Mouse (Mus musculus) adrenal gland, postnatal 25 days (tissue): ENCODE measurements around the gene Tbc1d10a. TPM values are rescaled to one million over a fixed set of nuclear protein-coding genes. Genes with fewer than 3 reads are reported as not detected.

ENCODE experiments used
- microRNA-seq, 2 experiments: library from miRNA; unstranded; fragments of <30 nt; microRNA quantifications; one replicate each; pipeline ENCODE4 v1.2.0; 2021
- total RNA-seq: library from RNA; stranded (reverse); gene quantifications from 2 replicates; pipeline ENCODE4 v1.2.3, GENCODE M21; 2021

Tbc1d10a gene
- total RNA-seq, 1 experiment from 2014 or later = 15.8 TPM

Small RNAs within 50 kb of the gene (microRNA-seq; reads per million reads assigned to microRNA genes)
- 1.4 to 2.7 reads per million in 2 experiments for gene Mir3060

Other genes starting within 250 kb of the Tbc1d10a start
- gene Pes1, start 222.8 kb upstream of the Tbc1d10a start, total RNA-seq = 58.3 and 73.6 TPM in 2 replicates
- gene 4930556J24Rik, start 210.0 kb upstream of the Tbc1d10a start, total RNA-seq = not detected in 2 replicates
- gene Gal3st1, start 203.2 kb upstream of the Tbc1d10a start, total RNA-seq = 0.24 TPM in 1 of 2 replicates, not detected in the other
- gene Sec14l4, start 155.3 kb upstream of the Tbc1d10a start, total RNA-seq = 5.8 and 7.7 TPM in 2 replicates
- not detected in 2 replicates for gene Sec14l3, start 121.9 kb upstream of the Tbc1d10a start, total RNA-seq
- 14.5 and 21.9 TPM in 2 replicates for gene Mtfp1, start 91.3 kb upstream of the Tbc1d10a start, total RNA-seq
- 1.8 and 4.1 TPM in 2 replicates for gene Sec14l2, start 63.4 kb upstream of the Tbc1d10a start, total RNA-seq
- 26.1 and 31.6 TPM in 2 replicates for gene Rnf215, start 51.6 kb upstream of the Tbc1d10a start, total RNA-seq
- 11.8 and 14.0 TPM in 2 replicates for gene Ccdc157, start 26.5 kb upstream of the Tbc1d10a start, total RNA-seq
- 42.1 and 45.6 TPM in 2 replicates for gene Sf3a1, start 26.4 kb upstream of the Tbc1d10a start, total RNA-seq
- 3.0 and 4.1 TPM in 2 replicates for gene Castor1, start 31.4 kb downstream of the Tbc1d10a start, total RNA-seq
- gene Osm, start 49.6 kb downstream of the Tbc1d10a start, total RNA-seq = not detected in 2 replicates
- 0.09 TPM in 1 of 2 replicates, not detected in the other for gene Lif, start 70.8 kb downstream of the Tbc1d10a start, total RNA-seq